9 mouse cellular contexts compared by ENCODE assay signal in genomic region chr4:143118843-143119242, GRCm38 (mm10).
DNase-seq lines count a peak whose midpoint lies in the region; ATAC-seq and TF ChIP-seq lines count a peak whose summit lies in the region.
"Had no signal": no experiment of that assay in that cellular context is flagged by ENCODE, and none has a peak within 500 bp of the region (broad histone marks: within the 10 kb centered on the region; RNA-seq: fewer than 3 reads in every experiment).

No protein-coding gene starts in this region.

- no peak overlapping the region for H3K4me3 ChIP-seq in liver, adult 2 months (ENCODE audit: insufficient read depth, low read depth, low read length)
- H3K4me3 ChIP-seq in liver, embryonic 12.5 days, result no peak overlapping the region
- H3K4me3 ChIP-seq: megakaryocyte, embryonic 14.5 days had no signal

- intact Hi-C loops in heart, postnatal 10 days (cut with DNase I), result loop anchor here (5.0 kb wide), 1 partner anchor 92 kb away; no protein-coding TSS in a partner anchor

- no peak for TF ChIP-seq CTCF in liver, adult 2 months (IDR thresholded peaks at IDR 0.05; ENCODE audit: low read depth, low read length)

- DNase-seq in liver, adult 2 months (ENCODE audit: extremely low read depth, low read depth, low spot score), result peak; percentile 73
- DNase-seq in cerebellum, adult 18-20 months, result peak; percentile 70 to 79
- peak; percentile 81 to 82 for DNase-seq in heart, postnatal 10 days
- DNase-seq in lung, postnatal 14 days, result peak; percentile 79
- DNase-seq in left cerebral cortex, adult 18-20 months (ENCODE audit: low spot score in 2 of 2), result no peak
- DNase-seq in yolk sac, embryonic 10.5 days (ENCODE audit: low spot score), result no peak
- DNase-seq in spleen, postnatal 14 days (ENCODE audit: low spot score in 2 of 2), result no peak

- H3K36me3 ChIP-seq in liver, adult 2 months (ENCODE audit: control insufficient read depth, insufficient read depth, low read length), result no peaks in the 10 kb centered on the region
- H3K36me3 ChIP-seq in liver, embryonic 12.5 days, result peaks cover under 1% of the 10 kb centered on the region; the same call in 1 of the 2 replicates

- ATAC-seq in liver, embryonic 12.5 days, result no peak

- WGBS in liver, adult 2 months, result 17% methylated on average over 4 of the region's 4 CpGs
- 46% methylated on average over 4 of the region's 4 CpGs for WGBS in liver, embryonic 12.5 days (ENCODE audit: insufficient replicate concordance)

- no peaks in the 10 kb centered on the region for H3K27me3 ChIP-seq in liver, adult 2 months (ENCODE audit: control insufficient read depth, insufficient read depth, low read length)
- H3K27me3 ChIP-seq in liver, embryonic 12.5 days (replicated peaks), result no peaks in the 10 kb centered on the region
- H3K27me3 ChIP-seq: megakaryocyte, embryonic 14.5 days had no signal

- peaks cover 19% of the 10 kb centered on the region for H3K4me1 ChIP-seq in liver, adult 2 months (ENCODE audit: control insufficient read depth, insufficient read depth, low read length)
- H3K4me1 ChIP-seq in liver, embryonic 12.5 days, result 0 out of 2 replicates have a peak, but pooled peaks cover 5% of the 10 kb centered on the region

- no peaks in the 10 kb centered on the region for H3K9me3 ChIP-seq in liver, embryonic 12.5 days (replicated peaks)
- H3K9me3 ChIP-seq: megakaryocyte, embryonic 14.5 days had no signal

- H3K4me2 ChIP-seq in liver, embryonic 12.5 days, result no peak overlapping the region

- TF ChIP-seq POLR2A in liver, adult 2 months (IDR thresholded peaks at IDR 0.05; ENCODE audit: extremely low read depth, insufficient read depth, low read length), result no peak

- 0 out of 2 replicates have a peak, but pooled peaks cover 5% of the 10 kb centered on the region for H3K79me2 ChIP-seq in liver, adult 2 months (ENCODE audit: control insufficient read depth, insufficient read depth, low read length)

- no peak overlapping the region for H3K27ac ChIP-seq in liver, adult 2 months (replicated peaks; ENCODE audit: insufficient read depth, low read depth, low read length)
- no peak overlapping the region for H3K27ac ChIP-seq in liver, embryonic 12.5 days

- H3K9ac ChIP-seq in liver, adult 2 months (ENCODE audit: low read depth, low read length), result no peak overlapping the region
- H3K9ac ChIP-seq in liver, embryonic 12.5 days, result no peak overlapping the region

Comparison
In these comparisons a context has a peak if more than half of its experiments do, and no peak if none do; other contexts are left out.
1. DNase-seq: peak in liver, adult 2 months (single experiment), cerebellum, adult 18-20 months (2 of 2), heart, postnatal 10 days (2 of 2) and lung, postnatal 14 days (single experiment); none in left cerebral cortex, adult 18-20 months (0 of 2), yolk sac, embryonic 10.5 days (single experiment) and spleen, postnatal 14 days (0 of 2).